ENCODE assay signal across 8 mouse cellular contexts in genomic region chr6:45323505-45323904, GRCm38 (mm10).
DNase-seq lines count a peak whose midpoint lies in the region; ATAC-seq and TF ChIP-seq lines count a peak whose summit lies in the region.

No protein-coding gene starts in this region.

- ATAC-seq in erythroid progenitor cell, adult 5-6 weeks (replicated peaks; ENCODE audit: low FRiP score, poor library complexity, severe bottlenecking): no peak

- intact Hi-C loops in heart, postnatal 36 days (cut with DNase I): loop anchor here (1.0 kb wide), 1 partner anchor 1638 kb away; no protein-coding TSS in a partner anchor
- intact Hi-C loops in heart, postnatal 25 days (cut with DNase I): loop anchor here (2.0 kb wide), 1 partner anchor 1637 kb away; no protein-coding TSS in a partner anchor
- intact Hi-C loops in left cerebral cortex, postnatal 36 days (cut with DNase I): no loop called here

- no peaks in the 10 kb centered on the region for H3K4me1 ChIP-seq in cortical plate, adult 2 months (ENCODE audit: control insufficient read depth, insufficient read depth, low read length)

- H3K4me3 ChIP-seq in cortical plate, adult 2 months (ENCODE audit: insufficient read depth, low read length): no peak overlapping the region

- peak; percentile 5 to 39 for DNase-seq in heart, postnatal 36 days
- no peak for DNase-seq in heart, postnatal 25 days (ENCODE audit: low spot score)
- peak; percentile 6 to 16 for DNase-seq in B cell, adult 2 months
- peak; percentile 35 for DNase-seq in R1 (ENCODE audit: low read depth, low spot score)
- DNase-seq in left cerebral cortex, postnatal 36 days (ENCODE audit: low spot score in 2 of 2): peak; percentile 16 to 21
- peak; percentile 68 for DNase-seq in right cerebral cortex, postnatal 14 days

- peak; percentile 60 for TF ChIP-seq CTCF in cortical plate, adult 2 months (IDR thresholded peaks at IDR 0.05; ENCODE audit: extremely low read depth, insufficient read depth, low read length)

- H3K27ac ChIP-seq in cortical plate, adult 2 months (ENCODE audit: insufficient read depth, low read length): no peak overlapping the region

- TF ChIP-seq POLR2A in cortical plate, adult 2 months (IDR thresholded peaks at IDR 0.05; ENCODE audit: extremely low read depth, insufficient read depth, low read length): no peak
